Mouse (Mus musculus): ENCODE measurements around the gene Stpg1.

Gene Stpg1

GRCm38 (mm10) chr4:135549323-135549722, 54.7 kb downstream of the Stpg1 start:
- DNase-seq (ENCODE audit: low read depth, low spot score): no peak

GRCm38 (mm10) chr4:135563794-135564193, 69.2 kb downstream of the Stpg1 start:
- no peak for DNase-seq (ENCODE audit: low read depth, low spot score)

GRCm38 (mm10) chr4:135565400-135565799, 70.8 kb downstream of the Stpg1 start:
- no peak for DNase-seq (ENCODE audit: low read depth, low spot score)

GRCm38 (mm10) chr4:135567042-135567441, 72.5 kb downstream of the Stpg1 start:
- DNase-seq (ENCODE audit: low read depth, low spot score): no peak

- no peak for DNase-seq (ENCODE audit: low read depth, low spot score)
These were observed 72.9 kb downstream of the Stpg1 start for GRCm38 (mm10) chr4:135567484-135567883.

GRCm38 (mm10) chr4:135569201-135569600, 74.6 kb downstream of the Stpg1 start:
- no peak for DNase-seq (ENCODE audit: low read depth, low spot score)

GRCm38 (mm10) chr4:135570152-135571036, 75.8 kb downstream of the Stpg1 start:
- no peak for DNase-seq (ENCODE audit: low read depth, low spot score)

GRCm38 (mm10) chr4:135571037-135571550, 76.5 kb downstream of the Stpg1 start:
- no peak for DNase-seq (ENCODE audit: low read depth, low spot score)

GRCm38 (mm10) chr4:135572276-135572675, 77.7 kb downstream of the Stpg1 start:
- DNase-seq (ENCODE audit: low read depth, low spot score): no peak

- no peak for DNase-seq (ENCODE audit: low read depth, low spot score)
These were observed 78.7 kb downstream of the Stpg1 start, which contains the start of gene Grhl3 for GRCm38 (mm10) chr4:135573251-135573808. Gene Grhl3 (minus strand): TSS chr4:135573630.

- no peak for DNase-seq (ENCODE audit: low read depth, low spot score)
These were observed 81.0 kb downstream of the Stpg1 start for GRCm38 (mm10) chr4:135575365-135576140.

- no peak for DNase-seq (ENCODE audit: low read depth, low spot score)
These were observed 83.9 kb downstream of the Stpg1 start for GRCm38 (mm10) chr4:135578490-135578889.

GRCm38 (mm10) chr4:135579695-135580094, 85.1 kb downstream of the Stpg1 start:
- no peak for DNase-seq (ENCODE audit: low read depth, low spot score)

GRCm38 (mm10) chr4:135581222-135581910, 86.8 kb downstream of the Stpg1 start:
- DNase-seq (ENCODE audit: low read depth, low spot score): no peak

- no peak for DNase-seq (ENCODE audit: low read depth, low spot score)
These were observed 90.2 kb downstream of the Stpg1 start for GRCm38 (mm10) chr4:135584838-135585237.
